In genomic region chr8:124076416-124076815, GRCm38 (mm10) we compare ENCODE assay signal across 19 mouse cellular contexts. TPM values are rescaled to one million over a fixed set of nuclear protein-coding genes. Genes with fewer than 3 reads are reported as not detected.
DNase-seq lines count a peak whose midpoint lies in the region; ATAC-seq lines count a peak whose summit lies in the region.
"Had no signal": no experiment of that assay in that cellular context is flagged by ENCODE, and none has a peak within 500 bp of the region (broad histone marks: within the 10 kb centered on the region; RNA-seq: fewer than 3 reads in every experiment).

No protein-coding gene starts in this region.

- H3K4me3 ChIP-seq in forebrain, embryonic 14.5 days (ENCODE audit: low read depth, low read length), result no peak overlapping the region
- no peak overlapping the region for H3K4me3 ChIP-seq in forebrain, embryonic 13.5 days
- no peak overlapping the region for H3K4me3 ChIP-seq in midbrain, embryonic 15.5 days
- no peak overlapping the region for H3K4me3 ChIP-seq in midbrain, embryonic 11.5 days (ENCODE audit: low read depth, low read length)
- H3K4me3 ChIP-seq: heart, embryonic 13.5 days; hindbrain, embryonic 10.5 days; left cerebral cortex, adult 2 months; midbrain, embryonic 12.5 days had no signal

- no peak for ATAC-seq in forebrain, embryonic 14.5 days
- no peak for ATAC-seq in forebrain, embryonic 13.5 days
- no peak for ATAC-seq in midbrain, embryonic 15.5 days (replicated peaks)
- no peak for ATAC-seq in midbrain, embryonic 11.5 days (ENCODE audit: low FRiP score)
- ATAC-seq: Patski had no signal

- no peak for DNase-seq in forebrain, embryonic 14.5 days (ENCODE audit: low spot score)
- no peak for DNase-seq in midbrain, embryonic 11.5 days (ENCODE audit: low spot score, missing footprints)
- peak; percentile 45 to 62 for DNase-seq in thymus, adult 18-20 months
- no peak for DNase-seq in left cerebral cortex, postnatal 14 days (ENCODE audit: low spot score in 2 of 2)
- DNase-seq in layer of hippocampus, adult 11-12 months (ENCODE audit: low spot score), result no peak
- DNase-seq in cerebellum, postnatal 4 days (ENCODE audit: low spot score in 2 of 2), result no peak
- DNase-seq: cerebellum, adult 11 months; cerebellum, postnatal 36 days; gastrocnemius, postnatal 36 days; lung, postnatal 36 days; right cerebral cortex, postnatal 25 days had no signal

- no peaks in the 10 kb centered on the region for H3K36me3 ChIP-seq in forebrain, embryonic 14.5 days (ENCODE audit: control insufficient read depth, insufficient read depth, low read length)
- H3K36me3 ChIP-seq in forebrain, embryonic 13.5 days (ENCODE audit: poor library complexity, severe bottlenecking), result no peaks in the 10 kb centered on the region
- H3K36me3 ChIP-seq in midbrain, embryonic 15.5 days (replicated peaks), result no peaks in the 10 kb centered on the region
- no peaks in the 10 kb centered on the region for H3K36me3 ChIP-seq in midbrain, embryonic 11.5 days (ENCODE audit: control insufficient read depth, insufficient read depth, low read length)
- H3K36me3 ChIP-seq: heart, embryonic 13.5 days; hindbrain, embryonic 10.5 days; midbrain, embryonic 12.5 days had no signal

- H3K9ac ChIP-seq in forebrain, embryonic 14.5 days (ENCODE audit: low read length), result no peak overlapping the region
- H3K9ac ChIP-seq in forebrain, embryonic 13.5 days, result no peak overlapping the region
- H3K9ac ChIP-seq in midbrain, embryonic 15.5 days, result no peak overlapping the region
- H3K9ac ChIP-seq in midbrain, embryonic 11.5 days (ENCODE audit: low read length), result no peak overlapping the region
- H3K9ac ChIP-seq: heart, embryonic 13.5 days; liver, embryonic 14.5 days; midbrain, embryonic 12.5 days had no signal

- 53% methylated on average over 3 of the region's 3 CpGs for WGBS in forebrain, embryonic 14.5 days
- 57% methylated on average over 3 of the region's 3 CpGs for WGBS in forebrain, embryonic 13.5 days
- WGBS in midbrain, embryonic 15.5 days, result 52% methylated on average over 3 of the region's 3 CpGs
- WGBS in midbrain, embryonic 11.5 days, result 49% methylated on average over 3 of the region's 3 CpGs

- H3K9me3 ChIP-seq in forebrain, embryonic 14.5 days (replicated peaks; ENCODE audit: control insufficient read depth, low read length), result no peaks in the 10 kb centered on the region
- H3K9me3 ChIP-seq in forebrain, embryonic 13.5 days (replicated peaks), result no peaks in the 10 kb centered on the region
- H3K9me3 ChIP-seq in midbrain, embryonic 15.5 days, result no peaks in the 10 kb centered on the region
- no peaks in the 10 kb centered on the region for H3K9me3 ChIP-seq in midbrain, embryonic 11.5 days (ENCODE audit: control insufficient read depth, low read length)
- H3K9me3 ChIP-seq: heart, embryonic 13.5 days; hindbrain, embryonic 10.5 days; midbrain, embryonic 12.5 days had no signal

- H3K4me1 ChIP-seq in forebrain, embryonic 14.5 days (ENCODE audit: control insufficient read depth, insufficient read depth, low read length), result no peaks in the 10 kb centered on the region; the same call in 1 of the 2 replicates
- peaks cover 14% of the 10 kb centered on the region; the same call in 1 of the 2 replicates for H3K4me1 ChIP-seq in forebrain, embryonic 13.5 days
- H3K4me1 ChIP-seq in midbrain, embryonic 15.5 days, result peaks cover 14% of the 10 kb centered on the region
- no peaks in the 10 kb centered on the region for H3K4me1 ChIP-seq in midbrain, embryonic 11.5 days (ENCODE audit: control insufficient read depth, insufficient read depth, low read length)

- intact Hi-C loops in left cerebral cortex, postnatal 14 days (cut with DNase I), result no loop called here

- H3K27me3 ChIP-seq in forebrain, embryonic 14.5 days (replicated peaks; ENCODE audit: control insufficient read depth, insufficient read depth, low read length), result no peaks in the 10 kb centered on the region
- H3K27me3 ChIP-seq in forebrain, embryonic 13.5 days, result 0 out of 2 replicates have a peak, but pooled peaks cover 2% of the 10 kb centered on the region
- no peaks in the 10 kb centered on the region for H3K27me3 ChIP-seq in midbrain, embryonic 15.5 days (replicated peaks)
- no peaks in the 10 kb centered on the region for H3K27me3 ChIP-seq in midbrain, embryonic 11.5 days (ENCODE audit: control insufficient read depth, insufficient read depth, low read length)
- H3K27me3 ChIP-seq: midbrain, embryonic 12.5 days; Patski had no signal

- peak overlapping the region; percentile 24; the same call in 1 of the 2 replicates for H3K27ac ChIP-seq in forebrain, embryonic 14.5 days (ENCODE audit: low read depth, low read length)
- no peak overlapping the region for H3K27ac ChIP-seq in forebrain, embryonic 13.5 days
- peak overlapping the region; percentile 47; the same call in 1 of the 2 replicates for H3K27ac ChIP-seq in midbrain, embryonic 15.5 days
- no peak overlapping the region for H3K27ac ChIP-seq in midbrain, embryonic 11.5 days (ENCODE audit: low read depth, low read length)
- H3K27ac ChIP-seq: heart, embryonic 13.5 days; left cerebral cortex, adult 2 months; midbrain, embryonic 12.5 days had no signal

- no peak overlapping the region for H3K4me2 ChIP-seq in forebrain, embryonic 14.5 days (ENCODE audit: low read length)
- H3K4me2 ChIP-seq in forebrain, embryonic 13.5 days, result no peak overlapping the region
- H3K4me2 ChIP-seq in midbrain, embryonic 15.5 days, result no peak overlapping the region
- no peak overlapping the region for H3K4me2 ChIP-seq in midbrain, embryonic 11.5 days
- H3K4me2 ChIP-seq: heart, embryonic 13.5 days; midbrain, embryonic 12.5 days had no signal

RNA-seq across cellular contexts. Expression of gene Urb2, which starts 55.1 kb away (rescaled TPM):
- 3.9 and 4.2 TPM in 2 replicates for polyA plus RNA-seq in forebrain, embryonic 14.5 days (2014; fragmentation: Nextera tagmentation; extraction: Ambion mirVana)
- polyA plus RNA-seq in forebrain, embryonic 13.5 days (2015; fragmentation: Nextera tagmentation; extraction: Ambion mirVana), result 3.2 and 3.5 TPM in 2 replicates
- 3.5 and 4.1 TPM in 2 replicates for polyA plus RNA-seq in midbrain, embryonic 15.5 days (2015; fragmentation: Nextera tagmentation; extraction: Ambion mirVana)
- 6.9 and 7.1 TPM in 2 replicates for polyA plus RNA-seq in midbrain, embryonic 11.5 days (2014; fragmentation: Nextera tagmentation; extraction: Ambion mirVana)
- 10 to 100 TPM; 12.0 to 12.2 TPM for total RNA-seq in left cerebral cortex, postnatal 14 days (2021)

RNA-seq across cellular contexts. Expression of gene Taf5l, which starts 55.2 kb away (rescaled TPM):
- polyA plus RNA-seq in forebrain, embryonic 14.5 days (2014; fragmentation: Nextera tagmentation; extraction: Ambion mirVana), result 31.1 and 36.0 TPM in 2 replicates
- 27.5 and 30.9 TPM in 2 replicates for polyA plus RNA-seq in forebrain, embryonic 13.5 days (2015; fragmentation: Nextera tagmentation; extraction: Ambion mirVana)
- 24.6 and 25.9 TPM in 2 replicates for polyA plus RNA-seq in midbrain, embryonic 15.5 days (2015; fragmentation: Nextera tagmentation; extraction: Ambion mirVana)
- 34.8 and 40.2 TPM in 2 replicates for polyA plus RNA-seq in midbrain, embryonic 11.5 days (2014; fragmentation: Nextera tagmentation; extraction: Ambion mirVana)
- total RNA-seq in left cerebral cortex, postnatal 14 days (2021), result 10 to 100 TPM; 21.2 to 23.5 TPM

Comparison
In these comparisons a context has a peak if more than half of its experiments do, and no peak if none do; other contexts are left out.
1. H3K27ac ChIP-seq: peak in forebrain, embryonic 14.5 days (single experiment) and midbrain, embryonic 15.5 days (single experiment); none in forebrain, embryonic 13.5 days (single experiment) and midbrain, embryonic 11.5 days (single experiment).
2. DNase-seq: peak in thymus, adult 18-20 months (2 of 2); none in forebrain, embryonic 14.5 days (single experiment), midbrain, embryonic 11.5 days (single experiment), left cerebral cortex, postnatal 14 days (0 of 2), layer of hippocampus, adult 11-12 months (single experiment) and cerebellum, postnatal 4 days (0 of 2).